Mouse (Mus musculus): Measurements from ENCODE around the gene Slc10a7.
"Not testable (repeated sequence)": the region's sequence is repeated elsewhere in the genome, so short reads cannot be mapped to it uniquely, and the experiment has no call there.

Slc10a7 gene

GRCm38 (mm10) chr8:78545153-78545817, 36.1 kb downstream of the Slc10a7 start:
- DNase-seq (ENCODE audit: low spot score in 2 of 2), result not testable (repeated sequence)

GRCm38 (mm10) chr8:78549971-78550751, 41.0 kb downstream of the Slc10a7 start:
- no peak for DNase-seq (ENCODE audit: low spot score in 2 of 2)

GRCm38 (mm10) chr8:78550752-78551134, 41.6 kb downstream of the Slc10a7 start:
- no peak for DNase-seq (ENCODE audit: low spot score in 2 of 2)

GRCm38 (mm10) chr8:78555817-78556216, 46.7 kb downstream of the Slc10a7 start:
- DNase-seq (ENCODE audit: low spot score in 2 of 2), result no peak

GRCm38 (mm10) chr8:78556773-78557434, 47.8 kb downstream of the Slc10a7 start:
- DNase-seq (ENCODE audit: low spot score in 2 of 2), result no peak

- DNase-seq (ENCODE audit: low spot score in 2 of 2), result no peak
Measured at GRCm38 (mm10) chr8:78561620-78562019, 52.5 kb downstream of the Slc10a7 start.

GRCm38 (mm10) chr8:78563466-78564058, 54.4 kb downstream of the Slc10a7 start:
- no peak for DNase-seq (ENCODE audit: low spot score in 2 of 2)

GRCm38 (mm10) chr8:78564200-78564599, 55.1 kb downstream of the Slc10a7 start:
- DNase-seq (ENCODE audit: low spot score in 2 of 2), result no peak

- DNase-seq (ENCODE audit: low spot score in 2 of 2), result no peak
Measured at GRCm38 (mm10) chr8:78568196-78568595, 59.0 kb downstream of the Slc10a7 start.

- DNase-seq (ENCODE audit: low spot score in 2 of 2), result no peak
Measured at GRCm38 (mm10) chr8:78571528-78571927, 62.4 kb downstream of the Slc10a7 start.

GRCm38 (mm10) chr8:78574207-78574606, 65.1 kb downstream of the Slc10a7 start:
- no peak for DNase-seq (ENCODE audit: low spot score in 2 of 2)

GRCm38 (mm10) chr8:78577569-78577968, 68.4 kb downstream of the Slc10a7 start:
- DNase-seq (ENCODE audit: low spot score in 2 of 2), result no peak

- no peak for DNase-seq (ENCODE audit: low spot score in 2 of 2)
Measured at GRCm38 (mm10) chr8:78578036-78578435, 68.9 kb downstream of the Slc10a7 start.

- DNase-seq (ENCODE audit: low spot score in 2 of 2), result no peak
Measured at GRCm38 (mm10) chr8:78584011-78584776, 75.0 kb downstream of the Slc10a7 start.

- DNase-seq (ENCODE audit: low spot score in 2 of 2), result no peak
Measured at GRCm38 (mm10) chr8:78584863-78585262, 75.7 kb downstream of the Slc10a7 start.

GRCm38 (mm10) chr8:78595481-78595908, 86.3 kb downstream of the Slc10a7 start:
- DNase-seq (ENCODE audit: low spot score in 2 of 2), result no peak

GRCm38 (mm10) chr8:78598237-78598636, 89.1 kb downstream of the Slc10a7 start:
- no peak for DNase-seq (ENCODE audit: low spot score in 2 of 2)

GRCm38 (mm10) chr8:78603084-78603483, 93.9 kb downstream of the Slc10a7 start:
- no peak for DNase-seq (ENCODE audit: low spot score in 2 of 2)

GRCm38 (mm10) chr8:78604426-78604825, 95.3 kb downstream of the Slc10a7 start:
- no peak for DNase-seq (ENCODE audit: low spot score in 2 of 2)

GRCm38 (mm10) chr8:78609301-78609700, 100.2 kb downstream of the Slc10a7 start:
- DNase-seq (ENCODE audit: low spot score in 2 of 2), result no peak

GRCm38 (mm10) chr8:78611019-78611418, 101.9 kb downstream of the Slc10a7 start:
- no peak for DNase-seq (ENCODE audit: low spot score in 2 of 2)
